Mouse (Mus musculus) small intestine, adult 2 months (tissue): Measurements from ENCODE around the gene Tada1. TPM values are rescaled to one million over a fixed set of nuclear protein-coding genes. Genes with fewer than 3 reads are reported as not detected.

Experiments used
- H3K27ac ChIP-seq: fragments of 200-500 bp; 2 replicates; pipeline ENCODE4 v1.5.1; 2012; ENCODE audit warnings: low read depth, low read length, control low read depth, inconsistent platforms; ENCODE audit not compliant: insufficient read depth
- H3K27me3 ChIP-seq: fragments of 200-500 bp; 2 replicates; pipeline ENCODE4 v1.6.1; 2012; ENCODE audit warnings: mild to moderate bottlenecking, moderate library complexity, low read length, inconsistent platforms; ENCODE audit not compliant: control insufficient read depth, insufficient read depth
- H3K36me3 ChIP-seq: fragments of 200-500 bp; 2 replicates; pipeline ENCODE4 v1.6.1; 2012; ENCODE audit warnings: mild to moderate bottlenecking, low read length, control low read depth, inconsistent platforms; ENCODE audit not compliant: control insufficient read depth, insufficient read depth
- H3K4me1 ChIP-seq: fragments of 200-500 bp; 2 replicates; pipeline ENCODE4 v1.6.1; 2012; ENCODE audit warnings: low read length, inconsistent platforms, mixed read lengths; ENCODE audit not compliant: control insufficient read depth, insufficient read depth, insufficient read length
- H3K4me3 ChIP-seq: fragments of 200-500 bp; 2 replicates; pipeline ENCODE4 v1.5.1; 2012; ENCODE audit warnings: low read depth, mild to moderate bottlenecking, control low read depth, inconsistent platforms, low read length, moderate library complexity
- CTCF ChIP-seq: fragments of 200-500 bp; IDR thresholded peaks from 2 replicates; pipeline ENCODE4 v1.5.1; 2012; ENCODE audit warnings: low read depth, mild to moderate bottlenecking, control low read depth, inconsistent platforms, low read length, moderate library complexity, mixed read lengths; ENCODE audit not compliant: insufficient replicate concordance, insufficient read length; ENCODE audit errors: extremely low read depth
- POLR2A ChIP-seq: fragments of 200-500 bp; IDR thresholded peaks from 2 replicates; pipeline ENCODE4 v1.6.1; 2012; ENCODE audit warnings: low read depth, mild to moderate bottlenecking, control low read depth, inconsistent platforms, low read length, moderate library complexity
- WGBS: fragments of 180-500 bp; shearing (Covaris S2); methylation state at CpG from one replicate; pipeline ENCODE4 v1.1.7; 2018; 5-methylcytosine and 5-hydroxymethylcytosine counted together
- polyA plus RNA-seq: library from polyadenylated mRNA; depleted of rRNA; stranded (reverse); fragments of >200 nt; gene quantifications from 2 replicates; pipeline ENCODE4 v1.2.3, GENCODE M21; 2012; rRNA removed

Tada1 gene
- polyA plus RNA-seq, 1 experiment: 7.4 TPM

DNA sequence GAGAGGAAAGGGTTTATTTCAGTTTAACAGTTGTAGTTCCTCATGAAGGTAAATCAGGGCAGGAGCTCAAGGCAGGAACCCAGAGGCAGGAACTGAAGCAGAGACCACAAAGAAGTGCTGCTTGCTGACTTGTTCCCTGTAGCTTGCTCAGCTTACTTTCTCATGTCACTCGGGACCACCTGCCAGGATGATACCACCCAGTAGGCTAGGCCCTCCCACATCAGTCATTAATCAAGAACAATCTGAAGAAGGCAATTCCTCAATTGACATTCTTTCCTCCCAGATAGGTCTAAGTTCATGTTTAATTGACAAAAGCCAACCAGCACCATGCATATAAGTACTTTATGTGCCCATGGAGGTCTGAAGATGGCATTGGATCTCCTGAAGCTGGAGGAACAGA, 32.6 kb downstream of the Tada1 start:
- 91% methylated on average over 1 of the region's 1 CpGs for WGBS
- Histone ChIP-seq H3K36me3 (no peaks in the 10 kb centered on the region), H3K4me1 (no peaks in the 10 kb centered on the region), H3K4me3 (no peak overlapping the region), H3K27ac (no peak overlapping the region), H3K27me3 (no peaks in the 10 kb centered on the region)
- TF ChIP-seq POLR2A: no peak
- no peak for TF ChIP-seq CTCF

DNA sequence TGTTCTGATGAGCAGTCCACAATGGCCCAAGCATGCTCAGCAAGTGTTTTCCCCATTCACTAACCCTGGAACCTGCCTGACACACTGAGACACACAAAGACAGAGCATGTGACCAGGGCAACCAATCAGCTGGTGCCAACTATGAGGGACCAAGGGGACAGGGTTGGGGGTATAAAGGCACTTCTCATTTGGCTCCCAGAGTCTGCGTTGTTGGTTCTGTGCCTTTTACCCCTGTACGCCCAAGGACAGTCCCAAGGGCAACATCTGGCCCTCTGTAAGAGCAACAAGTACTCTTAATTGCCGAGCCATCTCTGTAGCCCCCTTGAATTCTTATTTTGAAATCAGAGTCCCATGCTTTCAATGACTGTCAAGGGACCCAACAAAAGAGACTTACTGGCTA, 33.4 kb downstream of the Tada1 start:
- Histone ChIP-seq H3K4me1 (no peaks in the 10 kb centered on the region), H3K27me3 (no peaks in the 10 kb centered on the region), H3K27ac (no peak overlapping the region), H3K36me3 (no peaks in the 10 kb centered on the region), H3K4me3 (no peak overlapping the region)
- TF ChIP-seq POLR2A: no peak
- TF ChIP-seq CTCF: no peak
- WGBS: 96% methylated on average over 3 of the region's 3 CpGs

DNA sequence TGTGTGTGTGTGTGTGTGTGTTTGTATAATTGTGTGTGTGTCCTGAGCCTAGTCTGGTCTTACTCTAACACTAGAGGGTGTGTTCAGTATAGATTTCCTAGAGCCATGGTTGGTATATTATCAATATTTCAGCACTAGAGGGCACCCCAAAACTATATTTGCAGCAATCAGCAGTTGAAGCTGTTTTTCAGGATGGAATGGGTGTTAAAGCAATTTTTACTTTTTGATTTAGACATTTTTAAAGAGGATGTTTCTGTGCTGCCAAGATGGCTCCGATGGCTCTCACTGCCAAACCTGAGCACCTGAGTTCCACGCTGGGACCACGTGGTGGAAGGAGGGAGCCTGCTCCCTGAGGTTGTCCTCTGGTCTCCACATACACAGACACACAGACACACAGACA, 50.2 kb downstream of the Tada1 start:
- WGBS: 59% methylated on average over 3 of the region's 3 CpGs
- Histone ChIP-seq H3K4me3 (no peak overlapping the region), H3K4me1 (no peaks in the 10 kb centered on the region), H3K27me3 (no peaks in the 10 kb centered on the region), H3K27ac (no peak overlapping the region), H3K36me3 (no peaks in the 10 kb centered on the region)
- no peak for TF ChIP-seq POLR2A
- no peak for TF ChIP-seq CTCF

DNA sequence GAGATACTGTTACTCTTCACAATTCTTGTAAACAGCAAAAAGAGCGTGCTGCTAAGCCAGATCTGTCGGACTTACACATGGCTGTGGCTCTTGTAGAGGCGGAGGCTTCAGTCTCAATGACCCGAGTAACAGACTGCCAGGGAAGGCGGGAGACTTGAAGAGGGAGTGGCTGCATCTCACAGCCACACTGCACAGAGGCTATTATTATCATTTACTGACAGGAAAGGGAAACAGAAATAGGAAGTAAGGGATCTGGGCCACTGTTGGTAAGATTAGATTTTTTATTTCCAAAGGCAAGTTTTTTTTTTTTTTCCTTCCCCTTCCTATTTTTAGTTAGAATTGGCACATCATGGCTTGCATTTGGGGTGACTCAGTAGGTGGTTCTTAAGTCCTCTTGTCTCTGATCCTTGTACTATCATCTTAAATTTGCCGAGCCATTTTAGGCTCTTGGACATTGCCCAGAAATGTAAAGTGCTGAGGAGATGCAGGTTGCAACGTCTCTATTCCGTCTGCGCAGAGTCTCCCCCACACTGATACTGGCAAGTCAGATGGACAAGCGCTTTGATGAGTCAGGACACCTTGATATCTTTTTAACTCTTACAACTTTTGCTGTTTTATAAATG, 51.0 kb downstream of the Tada1 start:
- 40% methylated on average over 10 of the region's 10 CpGs for WGBS
- Histone ChIP-seq H3K4me3 (no peak overlapping the region), H3K27ac (no peak overlapping the region), H3K27me3 (no peaks in the 10 kb centered on the region), H3K4me1 (no peaks in the 10 kb centered on the region), H3K36me3 (no peaks in the 10 kb centered on the region)
- TF ChIP-seq CTCF: no peak
- no peak for TF ChIP-seq POLR2A

DNA sequence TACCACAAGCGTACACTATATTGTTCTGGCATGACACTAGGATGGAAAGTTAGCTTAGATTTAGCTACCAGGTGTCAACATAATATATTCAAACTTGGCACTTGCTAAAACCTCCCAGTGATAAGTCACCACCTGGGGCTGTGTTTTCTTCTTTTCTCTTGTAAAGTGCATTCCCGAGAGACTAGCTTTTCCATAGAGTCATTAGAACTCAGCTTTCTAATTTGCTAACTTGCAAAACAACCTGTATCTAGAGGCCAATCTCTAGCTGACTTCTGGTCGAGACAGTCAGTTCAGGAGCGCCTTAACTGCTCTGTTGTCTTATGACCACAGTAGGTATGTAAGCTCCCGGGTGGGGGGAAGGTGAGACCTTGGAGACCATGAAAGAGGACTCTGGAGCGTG, 60.5 kb downstream of the Tada1 start:
- H3K27me3 ChIP-seq: no peaks in the 10 kb centered on the region; the same call in 1 of the 2 replicates
- no peaks in the 10 kb centered on the region for H3K4me1 ChIP-seq
- WGBS: 55% methylated on average over 6 of the region's 6 CpGs
- TF ChIP-seq CTCF (no peak), POLR2A (no peak)
- H3K4me3 ChIP-seq: no peak overlapping the region
- H3K36me3 ChIP-seq: no peaks in the 10 kb centered on the region
- H3K27ac ChIP-seq: no peak overlapping the region

DNA sequence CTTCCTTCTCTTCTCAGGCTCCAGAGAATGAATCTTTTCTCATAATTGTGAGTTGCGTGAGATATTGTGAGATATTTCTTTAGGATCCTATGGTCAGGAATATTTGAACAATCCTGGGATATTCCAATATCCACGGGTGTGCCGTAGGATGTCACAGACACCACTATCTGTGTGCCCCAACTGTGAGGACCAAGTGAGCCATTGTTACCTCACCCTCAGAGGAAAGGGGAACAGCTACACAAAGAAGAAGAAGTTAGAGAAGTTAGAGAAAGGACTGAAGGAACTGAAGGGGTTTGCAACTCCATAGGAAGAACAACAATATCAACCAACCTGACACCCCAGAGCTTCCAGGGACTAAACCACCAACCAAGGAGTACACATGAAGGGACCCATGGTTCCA, 63.1 kb downstream of the Tada1 start:
- no peaks in the 10 kb centered on the region for H3K36me3 ChIP-seq
- 87% methylated on average over 3 of the region's 3 CpGs for WGBS
- no peak for TF ChIP-seq POLR2A
- TF ChIP-seq CTCF: no peak
- no peaks in the 10 kb centered on the region for H3K4me1 ChIP-seq
- no peak overlapping the region for H3K4me3 ChIP-seq
- H3K27me3 ChIP-seq: no peaks in the 10 kb centered on the region
- H3K27ac ChIP-seq: no peak overlapping the region

Other genes with a start within 250 kb of the Tada1 start
- 249 and 805 TPM in 2 replicates for gene Gpa33, start 248.9 kb upstream of the Tada1 start, polyA plus RNA-seq
- gene Mael, start 140.3 kb upstream of the Tada1 start, polyA plus RNA-seq: not detected in 2 replicates
- 0.03 and 0.32 TPM in 2 replicates for gene Ildr2, start 125.0 kb upstream of the Tada1 start, polyA plus RNA-seq
- 1.4 and 1.7 TPM in 2 replicates for gene Pogk, start 30.8 kb downstream of the Tada1 start, polyA plus RNA-seq
- gene Gm4846, start 118.5 kb downstream of the Tada1 start, polyA plus RNA-seq: not detected in 2 replicates